Mouse (Mus musculus) NIH3T3 (cell line): ENCODE data around the gene Rnf208.

Source experiments
- DNase-seq: peaks from one replicate; pipeline ENCODE4 v3.0.0-alpha.2; 2012; ENCODE audit warnings: low read depth

The Rnf208 gene

GRCm38 (mm10) chr2:25224766-25225752 lies 17.0 kb upstream of the Rnf208 start:
- DNase-seq: peak; percentile 99

GRCm38 (mm10) chr2:25225811-25226379 lies 16.2 kb upstream of the Rnf208 start:
- peak; percentile 9 for DNase-seq

GRCm38 (mm10) chr2:25226864-25227263 lies 15.2 kb upstream of the Rnf208 start:
- DNase-seq: no peak

DNA sequence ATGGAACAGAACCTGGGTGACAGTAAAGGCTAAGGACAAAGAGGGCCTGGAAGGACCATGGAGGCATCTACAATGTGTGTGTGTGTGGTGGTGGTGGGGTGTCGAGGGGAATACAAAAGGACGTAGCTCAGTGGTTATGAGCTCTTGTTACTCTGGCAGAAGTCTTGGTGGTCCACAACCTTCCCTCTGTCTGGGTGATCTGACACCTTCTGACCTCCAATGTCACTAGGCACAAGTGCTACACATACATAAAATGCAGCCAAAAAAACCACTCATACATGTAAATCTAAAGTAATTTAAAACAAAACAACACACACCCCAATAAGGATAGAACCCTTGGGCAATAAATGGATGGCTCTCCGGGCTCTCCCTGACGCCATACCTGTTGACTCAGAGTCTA lies 14.6 kb upstream of the Rnf208 start:
- DNase-seq: no peak

DNA sequence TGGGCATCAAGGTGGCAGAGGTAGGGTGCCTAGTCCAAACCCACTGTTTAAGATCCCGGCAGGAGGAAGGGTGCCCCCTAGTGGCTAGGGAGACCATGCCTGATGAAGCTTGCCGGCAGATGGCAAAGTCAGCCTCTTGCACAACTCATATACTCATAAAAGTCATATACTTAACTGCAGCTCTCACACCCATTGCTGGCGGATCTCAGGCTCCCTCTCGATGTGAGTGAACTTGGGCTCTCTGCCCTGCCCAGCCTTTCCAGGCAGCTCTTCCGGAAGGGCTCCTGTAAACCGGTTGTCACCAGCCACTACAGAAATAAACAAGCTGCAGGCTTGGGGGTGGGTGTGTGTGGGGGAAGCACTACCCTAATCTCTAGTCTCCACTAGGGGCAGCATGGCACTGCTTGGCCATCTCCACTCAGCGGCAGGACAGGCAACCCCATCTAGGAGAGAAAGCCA lies 13.6 kb upstream of the Rnf208 start:
- peak; percentile 94 for DNase-seq

DNA sequence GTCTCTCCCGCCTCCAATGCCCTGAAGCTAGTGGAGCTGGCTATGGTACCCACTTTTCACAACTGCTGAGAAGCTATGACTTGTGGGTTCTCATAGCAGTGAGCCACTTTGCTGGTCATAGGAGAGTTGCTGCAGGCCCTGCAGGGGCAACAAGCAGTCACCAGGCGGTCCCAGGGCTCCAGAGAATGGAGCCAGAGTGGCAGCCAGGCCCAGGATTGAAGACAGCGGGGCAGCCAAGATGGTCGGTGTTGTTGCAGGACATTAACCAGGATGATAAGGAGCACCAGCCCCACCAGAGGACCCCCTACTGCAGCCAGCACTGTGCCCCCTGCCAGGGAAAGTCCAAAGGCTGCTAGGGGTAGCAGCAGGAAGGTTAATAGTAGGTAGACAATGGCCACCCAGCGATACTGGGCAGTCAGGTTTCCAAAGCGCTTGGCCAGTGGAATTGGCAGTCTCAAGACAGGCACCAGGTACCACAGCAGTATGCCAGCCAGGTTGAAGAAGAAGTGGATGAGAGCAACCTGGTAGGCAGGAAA lies 13.0 kb upstream of the Rnf208 start:
- no peak for DNase-seq

DNA sequence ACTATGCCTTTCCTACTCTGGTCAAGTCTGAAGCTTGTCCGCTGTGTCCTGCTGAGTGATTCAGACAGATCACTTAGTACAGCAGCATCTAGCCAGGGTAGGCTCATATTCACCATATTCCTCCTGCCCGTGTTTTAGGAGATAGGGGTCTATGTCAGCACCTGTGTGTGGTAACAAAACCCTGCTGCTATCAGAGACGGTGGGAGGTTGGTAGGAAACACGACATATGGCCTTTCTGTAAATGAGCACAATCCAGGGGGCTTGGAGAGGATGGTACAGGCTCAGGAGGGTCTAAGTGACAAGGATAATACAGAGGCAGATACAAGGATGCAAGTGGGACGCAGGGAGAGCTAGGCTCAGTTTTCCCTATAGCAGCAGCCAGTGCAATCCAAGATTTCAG lies 12.5 kb upstream of the Rnf208 start:
- DNase-seq: no peak

- DNase-seq: no peak
Measured at GRCm38 (mm10) chr2:25230581-25230980, 11.5 kb upstream of the Rnf208 start.

DNA sequence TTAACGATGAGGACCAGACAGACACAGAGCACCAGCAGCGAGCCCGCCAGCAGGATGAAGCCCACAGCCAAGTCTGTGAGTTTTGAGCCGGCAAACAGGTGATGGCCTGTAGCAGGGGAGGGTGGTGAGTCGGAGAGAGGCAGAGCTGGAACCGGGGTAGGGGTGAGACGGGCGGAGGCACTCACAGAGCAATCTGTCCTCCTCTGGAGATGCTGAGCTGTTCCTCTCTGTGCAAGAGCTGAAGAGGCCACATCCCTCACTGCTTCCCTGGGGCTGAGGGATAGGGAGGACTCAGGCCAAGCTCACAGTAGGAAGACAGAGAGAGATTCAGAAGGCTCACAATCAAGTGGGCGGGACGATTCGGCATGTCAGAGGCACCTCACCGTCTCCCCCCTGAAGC lies 11.0 kb upstream of the Rnf208 start:
- no peak for DNase-seq

- DNase-seq: no peak
Measured at GRCm38 (mm10) chr2:25233421-25233820, 8.6 kb upstream of the Rnf208 start.

DNA sequence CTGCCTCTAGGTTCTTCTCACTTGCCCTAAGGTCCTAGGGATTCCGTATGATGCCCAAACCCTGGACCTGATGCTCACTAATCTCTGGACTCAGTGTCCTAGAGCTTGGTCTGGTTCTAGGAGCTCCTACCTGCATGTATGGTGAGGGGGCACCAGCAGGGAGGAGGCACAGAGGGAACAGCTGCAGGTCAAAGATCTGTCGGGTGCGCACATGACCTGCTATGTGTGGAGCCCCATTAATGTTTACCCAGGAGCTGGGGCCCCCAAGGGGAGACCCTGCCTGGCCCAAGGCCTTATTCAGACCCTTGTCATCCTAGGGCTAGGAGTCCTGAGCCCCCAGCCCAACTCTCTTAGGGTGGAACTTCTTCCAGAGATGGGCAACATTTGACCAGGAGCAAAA lies 8.0 kb upstream of the Rnf208 start, which contains the start of gene Slc34a3:
Gene Slc34a3 (minus strand): TSS at position 315 of the 400 bp plus-strand sequence.
- no peak for DNase-seq

GRCm38 (mm10) chr2:25234551-25235220 lies 7.4 kb upstream of the Rnf208 start:
- no peak for DNase-seq

- DNase-seq: no peak
Measured at GRCm38 (mm10) chr2:25236614-25237013, 5.4 kb upstream of the Rnf208 start, which contains the start of gene Rnf224. TSS of gene Rnf224 (minus strand) at chr2:25236787.

GRCm38 (mm10) chr2:25237522-25237921 lies 4.5 kb upstream of the Rnf208 start:
- DNase-seq: no peak

- DNase-seq: no peak
Measured at GRCm38 (mm10) chr2:25238106-25238505, 3.9 kb upstream of the Rnf208 start.

GRCm38 (mm10) chr2:25239766-25240165 lies 2.3 kb upstream of the Rnf208 start:
- DNase-seq: no peak

DNA sequence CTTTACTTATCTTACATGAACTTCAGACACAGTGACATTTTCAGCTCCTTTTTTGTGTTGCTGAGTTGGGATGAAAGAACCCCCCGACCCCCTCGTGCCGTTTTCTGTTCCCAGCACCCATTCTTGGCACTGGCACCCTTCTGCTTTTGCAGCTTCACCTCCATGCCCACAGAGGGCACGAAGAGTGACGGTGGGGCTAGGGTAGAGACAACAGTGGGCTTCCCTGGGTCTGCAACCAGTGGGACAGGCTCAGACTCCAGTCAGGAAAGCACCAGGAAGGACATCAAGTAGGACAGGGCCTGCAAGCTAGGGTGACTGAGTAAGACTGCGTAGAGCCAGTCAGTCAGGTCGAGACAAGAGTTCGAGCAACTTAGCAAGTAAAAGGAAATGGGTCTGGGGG lies 1.7 kb upstream of the Rnf208 start:
- DNase-seq: no peak

DNA sequence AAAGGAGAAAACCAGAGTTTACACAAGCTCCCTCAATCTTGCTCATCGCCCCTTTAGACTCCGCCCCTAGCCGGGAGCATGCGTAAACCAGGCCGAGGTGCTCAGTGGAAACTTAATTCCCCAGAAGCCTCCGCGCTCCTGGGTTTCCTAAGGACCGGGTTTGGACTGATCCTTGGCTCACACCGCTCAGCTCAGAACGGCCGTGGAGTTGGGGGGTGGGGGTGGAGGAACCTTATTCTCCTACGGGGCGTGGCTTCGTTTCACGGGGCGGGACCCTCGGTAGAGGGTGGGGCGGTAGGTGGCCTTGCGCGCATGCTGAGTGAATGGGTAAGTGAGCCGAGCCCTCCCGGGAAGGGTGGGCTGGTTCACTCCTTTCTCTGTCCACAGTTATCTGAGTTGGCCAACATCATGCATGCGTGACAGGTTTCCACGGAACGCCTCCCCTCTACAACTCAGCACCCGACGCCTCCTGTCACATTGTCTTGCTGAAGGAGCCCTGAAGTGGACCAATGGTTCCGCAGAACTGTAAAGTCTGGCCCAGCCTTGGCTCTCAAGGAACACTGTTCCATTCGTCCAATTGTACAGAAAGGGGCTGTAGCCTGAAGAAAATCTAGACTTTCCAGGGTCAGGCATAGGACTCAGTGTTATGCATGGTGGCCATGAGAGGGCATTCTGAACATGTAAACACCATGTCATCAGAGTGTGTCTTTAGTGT lies 1.2 kb upstream of the Rnf208 start:
- DNase-seq: no peak

GRCm38 (mm10) chr2:25241438-25241775 lies 648 bp upstream of the Rnf208 start:
- DNase-seq: no peak

DNA sequence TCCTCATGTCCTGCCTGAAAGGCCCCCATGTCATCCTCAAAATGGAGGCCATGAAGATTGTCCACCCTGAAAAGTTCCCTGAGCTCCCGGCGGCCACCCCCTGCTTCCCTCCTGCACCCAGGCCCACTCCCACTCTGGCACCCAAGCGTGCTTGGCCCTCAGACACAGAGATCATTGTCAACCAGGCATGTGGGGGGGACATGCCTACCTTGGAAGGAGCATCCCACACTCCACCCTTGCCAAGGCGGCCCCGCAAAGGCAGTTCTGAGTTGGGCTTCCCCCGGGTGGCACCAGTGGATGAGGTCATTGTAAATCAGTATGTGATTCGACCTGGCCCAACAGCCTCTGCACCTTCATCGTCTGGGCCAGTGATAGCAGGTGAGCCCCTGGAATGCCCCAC lies 1.3 kb downstream of the Rnf208 start:
- no peak for DNase-seq

DNA sequence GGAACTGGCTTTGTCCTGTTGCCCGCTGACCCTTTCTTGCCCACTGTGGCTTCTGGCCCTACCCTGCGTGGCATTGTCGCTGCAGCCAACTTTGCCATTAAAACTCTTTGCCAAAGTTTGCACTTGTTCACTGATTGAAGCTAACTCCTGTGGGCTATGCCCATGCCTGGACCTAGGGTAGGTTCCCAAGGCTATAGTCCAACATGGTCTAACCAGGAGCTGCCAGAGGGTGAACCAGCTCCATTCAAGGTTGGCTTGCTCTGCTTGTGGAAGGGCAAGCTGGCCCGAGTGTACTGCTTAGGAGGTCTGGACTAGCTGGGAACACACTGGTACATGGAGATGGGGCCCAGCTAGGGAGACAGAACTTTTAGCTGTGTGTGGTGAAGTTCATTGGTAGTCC lies 2.1 kb downstream of the Rnf208 start:
- DNase-seq: no peak
